Mouse (Mus musculus) E14TG2a.4 (cell line): ENCODE measurements around the gene H2afy2.

Source experiments
- H3K27me3 ChIP-seq: 2 replicates; pipeline ENCODE4 v1.6.1; 2014; ENCODE audit warnings: low read length, control low read depth; ENCODE audit not compliant: insufficient read depth
- H3K36me3 ChIP-seq: 2 replicates; pipeline ENCODE4 v1.6.1; 2014; ENCODE audit warnings: low read length, control low read depth; ENCODE audit not compliant: insufficient read depth
- H3K4me1 ChIP-seq: replicated peaks from 2 replicates; pipeline ENCODE4 v1.6.1; 2014; ENCODE audit warnings: low read depth, low read length, control low read depth
- H3K4me3 ChIP-seq: replicated peaks from 2 replicates; pipeline ENCODE4 v1.5.1; 2014; ENCODE audit warnings: mild to moderate bottlenecking, low read length
- H3K9me3 ChIP-seq: 2 replicates; pipeline ENCODE4 v1.6.1; 2014; ENCODE audit warnings: low read length, control low read depth
- CTCF ChIP-seq: conservative IDR thresholded peaks from 2 replicates; pipeline ENCODE4 v1.5.1; 2014; ENCODE audit warnings: low read length
- NANOG ChIP-seq: IDR thresholded peaks from 2 replicates; pipeline ENCODE4 v1.6.1; 2014; ENCODE audit warnings: borderline replicate concordance, low read length, mixed read lengths
- POU5F1 ChIP-seq: IDR thresholded peaks from 2 replicates; pipeline ENCODE4 v1.6.1; 2014; ENCODE audit warnings: low read length, borderline replicate concordance

The H2afy2 gene

DNA sequence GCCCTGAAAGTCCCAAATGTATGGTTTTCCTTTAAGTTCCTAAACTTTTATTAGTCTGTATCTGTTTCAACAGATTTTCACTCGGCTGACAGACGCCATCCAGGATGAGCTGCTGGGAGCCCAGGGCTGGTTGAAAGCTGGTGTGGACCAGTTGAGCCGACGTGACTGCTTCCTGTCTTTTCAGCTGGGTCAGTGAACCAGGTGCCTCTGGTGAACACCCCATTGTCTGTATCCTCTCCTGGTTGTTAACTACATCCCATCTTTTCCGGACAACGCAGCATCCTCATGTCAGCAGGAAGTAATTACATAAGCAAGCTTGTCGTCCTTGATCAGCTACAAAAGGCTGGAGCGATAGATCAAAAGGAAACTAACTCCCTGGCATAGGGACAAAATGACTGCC lies 9.1 kb upstream of the H2afy2 start:
- no peaks in the 10 kb centered on the region for H3K36me3 ChIP-seq
- H3K27me3 ChIP-seq, result no peaks in the 10 kb centered on the region
- H3K9me3 ChIP-seq, result peaks cover 10% of the 10 kb centered on the region
- TF ChIP-seq CTCF, result no peak
- no peak for TF ChIP-seq POU5F1
- TF ChIP-seq NANOG, result peak; percentile 31; the same call in 1 of the 2 replicates
- no peak overlapping the region for H3K4me3 ChIP-seq
- H3K4me1 ChIP-seq, result peaks cover 82% of the 10 kb centered on the region

DNA sequence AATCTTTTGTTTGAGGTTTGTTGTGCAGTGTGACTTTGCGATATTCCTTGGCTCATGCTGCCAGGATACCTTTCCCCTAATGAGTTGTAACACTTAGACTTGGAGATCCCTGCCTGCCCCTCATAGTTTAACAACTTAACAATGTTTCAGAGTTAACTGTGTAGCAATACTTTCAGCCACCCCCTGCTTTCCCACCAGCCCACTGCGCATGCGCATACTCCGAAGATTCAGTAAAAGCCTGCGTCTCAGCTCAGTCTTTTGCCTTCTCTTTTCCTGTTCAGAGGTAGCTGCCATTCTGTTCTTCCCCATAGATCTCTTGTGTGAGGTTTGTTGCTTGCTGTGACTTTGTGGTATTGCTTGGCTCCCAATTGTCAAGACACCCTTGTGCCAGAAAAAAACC lies 4.6 kb upstream of the H2afy2 start:
- peaks cover 93% of the 10 kb centered on the region for H3K4me1 ChIP-seq
- H3K4me3 ChIP-seq, result no peak overlapping the region
- peaks cover 10% of the 10 kb centered on the region for H3K9me3 ChIP-seq
- TF ChIP-seq NANOG, result no peak
- 0 out of 2 replicates have a peak, but pooled peaks have one; percentile 19 for TF ChIP-seq POU5F1
- peaks cover 28% of the 10 kb centered on the region for H3K27me3 ChIP-seq
- H3K36me3 ChIP-seq, result no peaks in the 10 kb centered on the region

DNA sequence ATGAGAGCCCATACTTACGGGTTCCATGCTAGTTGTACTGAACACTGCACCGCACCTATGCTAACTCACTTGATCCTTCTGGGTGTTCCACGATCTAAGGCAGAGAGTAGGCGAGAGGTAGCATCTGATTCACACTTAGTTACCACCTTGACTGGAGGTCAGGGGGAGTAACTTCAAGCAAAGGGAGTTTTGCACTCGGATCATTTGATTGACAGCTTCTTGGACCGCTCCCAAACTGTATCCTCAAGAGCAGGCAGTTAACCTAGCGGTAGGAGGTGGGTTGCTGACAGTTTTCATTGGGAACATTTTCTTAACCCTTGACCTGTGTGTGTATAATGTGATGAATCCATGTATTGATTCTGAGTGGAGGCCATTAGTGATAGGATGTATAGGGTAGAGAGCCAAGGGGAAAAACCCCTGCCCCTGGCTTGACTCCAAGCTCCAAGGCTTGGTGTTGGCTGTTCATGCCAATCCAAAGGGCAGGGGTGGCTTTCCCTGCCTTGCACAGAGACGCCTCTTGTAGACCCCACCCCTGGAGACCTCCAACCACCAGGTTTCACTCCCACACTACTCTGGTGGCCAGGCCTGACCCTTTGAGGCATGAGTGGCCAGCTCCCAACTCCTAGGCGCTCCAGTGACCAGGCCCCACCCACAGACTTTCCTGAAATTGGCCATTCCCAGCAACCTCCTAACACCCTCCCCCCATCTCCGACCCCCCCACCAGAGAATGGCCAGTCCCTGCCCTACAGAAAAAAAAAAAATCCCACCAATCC lies 3.8 kb upstream of the H2afy2 start:
- TF ChIP-seq POU5F1, result no peak
- TF ChIP-seq CTCF, result no peak
- no peak for TF ChIP-seq NANOG
- Histone ChIP-seq H3K4me1 (peaks cover 85% of the 10 kb centered on the region), H3K4me3 (no peak overlapping the region), H3K36me3 (no peaks in the 10 kb centered on the region), H3K27me3 (peaks cover 28% of the 10 kb centered on the region), H3K9me3 (peaks cover 10% of the 10 kb centered on the region)

DNA sequence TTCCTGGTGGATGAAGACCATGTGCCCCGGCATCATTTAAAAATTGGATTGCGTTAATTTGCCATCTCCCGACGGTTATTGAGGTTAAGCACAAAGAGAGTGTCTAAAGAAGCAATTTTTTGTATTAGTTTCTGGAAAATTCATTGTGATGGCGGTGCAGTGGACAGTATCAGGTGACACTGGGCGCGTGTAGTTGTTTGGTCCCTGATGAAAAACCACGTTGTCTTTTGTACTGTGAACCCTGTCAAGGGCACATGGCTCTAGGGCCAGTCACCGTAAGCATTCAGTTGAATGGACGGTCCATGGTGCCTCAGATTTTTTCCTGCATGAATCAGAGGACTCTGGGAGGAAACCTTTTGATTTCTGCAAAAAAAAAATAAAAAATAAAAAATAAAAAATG lies 467 bp upstream of the H2afy2 start:
- peak overlapping the region; percentile 93 for H3K4me3 ChIP-seq

DNA sequence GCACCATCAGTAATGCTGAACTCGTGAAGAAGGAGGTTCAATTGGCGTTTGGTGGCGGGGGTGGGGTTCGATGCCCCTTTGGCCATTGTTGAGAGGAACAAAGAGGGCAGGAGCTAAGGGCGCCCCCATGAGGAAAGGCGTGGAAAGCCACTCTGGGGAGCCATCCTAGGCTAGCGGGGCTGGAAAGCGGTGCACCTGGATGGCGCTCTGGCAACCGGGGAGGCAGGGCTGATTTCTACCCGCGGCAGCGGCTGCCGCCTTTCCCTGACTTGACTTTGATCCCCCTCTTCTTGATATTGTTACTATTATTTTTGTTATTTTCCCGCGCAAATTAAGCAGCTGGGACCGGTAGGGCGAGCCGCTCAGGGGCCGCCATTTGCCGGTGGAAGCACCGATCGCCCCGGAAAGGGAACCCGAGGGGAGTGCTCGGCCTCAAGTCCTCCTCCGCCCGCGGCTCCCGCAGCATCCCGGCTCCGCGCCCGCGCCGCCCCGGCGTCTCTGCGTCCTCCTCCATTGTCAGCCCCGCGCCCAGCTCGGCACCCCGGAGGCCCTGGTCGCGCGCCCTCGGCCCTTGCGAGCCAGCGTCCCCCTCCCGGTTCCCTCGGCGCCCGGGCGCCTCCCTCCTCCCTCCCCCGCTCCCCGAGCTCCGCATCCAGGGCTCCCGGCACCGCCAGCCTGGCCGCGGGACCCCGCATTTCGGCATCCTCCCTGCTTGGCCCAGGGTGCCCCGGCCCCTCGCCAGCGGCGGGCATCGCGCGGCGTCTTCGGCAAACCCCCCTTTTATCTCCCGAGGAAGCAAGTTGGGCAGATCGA lies 942 bp downstream of the H2afy2 start:
- Histone ChIP-seq H3K36me3 (no peaks in the 10 kb centered on the region), H3K4me3 (peak overlapping the region; percentile 93), H3K27me3 (peaks cover 55% of the 10 kb centered on the region), H3K9me3 (no peaks in the 10 kb centered on the region), H3K4me1 (peaks cover 57% of the 10 kb centered on the region)
- TF ChIP-seq POU5F1 (no peak), CTCF (peak; percentile 72), NANOG (no peak)

More for the DNA sequence above, 467 bp upstream of the H2afy2 start:
- Histone ChIP-seq H3K27me3 (peaks cover 51% of the 10 kb centered on the region), H3K9me3 (peaks cover 6% of the 10 kb centered on the region), H3K4me1 (peaks cover 72% of the 10 kb centered on the region), H3K36me3 (no peaks in the 10 kb centered on the region)
- TF ChIP-seq CTCF, result no peak
- TF ChIP-seq NANOG, result no peak

DNA sequence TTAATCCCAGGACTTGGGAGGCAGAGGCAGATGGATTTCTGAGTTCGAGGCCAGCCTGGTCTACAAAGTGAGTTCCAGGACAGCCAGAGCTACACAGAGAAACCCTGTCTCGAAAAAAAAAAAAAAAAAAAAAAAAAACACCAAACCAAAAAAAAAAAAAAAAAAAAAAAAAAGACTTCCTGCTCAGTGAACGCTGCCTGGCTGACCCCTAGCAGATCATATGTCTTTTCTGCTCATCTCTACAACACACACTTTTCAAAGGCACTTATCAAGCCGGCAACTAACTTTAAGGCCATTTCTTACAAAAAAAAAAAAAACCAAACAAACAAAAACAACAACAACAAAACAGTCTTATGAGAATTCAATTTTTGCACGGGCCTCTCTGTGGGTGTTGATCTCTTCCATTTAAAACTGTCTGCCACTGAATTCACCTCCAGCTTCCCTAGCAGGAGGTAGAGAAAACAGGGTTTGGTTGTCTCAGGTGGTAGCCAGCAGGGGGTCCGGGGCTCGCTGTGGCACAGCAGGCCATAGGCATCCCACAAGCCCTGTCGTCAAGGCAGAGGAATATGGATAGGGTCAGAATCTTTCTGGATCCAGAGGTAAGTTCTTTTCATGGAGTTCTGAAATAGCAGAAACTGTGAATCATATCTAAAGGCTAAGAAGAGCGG lies 2.4 kb downstream of the H2afy2 start:
- H3K36me3 ChIP-seq, result no peaks in the 10 kb centered on the region
- 0 out of 2 replicates have a peak overlapping the region, but pooled peaks have one; percentile 93 for H3K4me3 ChIP-seq
- peaks cover 54% of the 10 kb centered on the region for H3K27me3 ChIP-seq
- H3K4me1 ChIP-seq, result peaks cover 43% of the 10 kb centered on the region
- H3K9me3 ChIP-seq, result no peaks in the 10 kb centered on the region
- TF ChIP-seq NANOG, result peak; percentile 56; the same call in 1 of the 2 replicates
- no peak for TF ChIP-seq CTCF
- TF ChIP-seq POU5F1, result no peak

DNA sequence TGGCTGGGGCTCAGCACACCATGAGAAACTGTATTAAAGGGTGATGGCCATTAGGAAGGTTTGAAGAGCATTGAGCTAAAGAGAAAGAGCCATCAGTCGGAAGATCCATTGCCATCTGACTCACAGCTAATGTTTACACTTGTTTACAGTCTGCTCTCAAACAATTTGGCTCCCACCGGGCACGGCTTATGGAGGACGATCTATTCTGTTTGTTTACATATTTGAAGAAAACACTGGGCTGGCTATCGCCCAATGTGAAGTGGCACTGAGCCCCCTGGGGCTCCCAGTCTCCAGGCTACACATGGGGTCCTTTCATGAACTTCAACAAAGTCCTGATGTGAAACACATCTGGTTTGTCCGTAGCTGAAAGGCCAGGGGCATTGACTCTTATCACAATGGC lies 17.1 kb downstream of the H2afy2 start:
- H3K36me3 ChIP-seq, result no peaks in the 10 kb centered on the region; the same call in 1 of the 2 replicates
- no peak overlapping the region for H3K4me3 ChIP-seq
- H3K9me3 ChIP-seq, result no peaks in the 10 kb centered on the region
- H3K4me1 ChIP-seq, result peaks cover 14% of the 10 kb centered on the region; the same call in 1 of the 2 replicates
- TF ChIP-seq CTCF, result no peak
- no peak for TF ChIP-seq NANOG
- TF ChIP-seq POU5F1, result no peak
- H3K27me3 ChIP-seq, result no peaks in the 10 kb centered on the region

DNA sequence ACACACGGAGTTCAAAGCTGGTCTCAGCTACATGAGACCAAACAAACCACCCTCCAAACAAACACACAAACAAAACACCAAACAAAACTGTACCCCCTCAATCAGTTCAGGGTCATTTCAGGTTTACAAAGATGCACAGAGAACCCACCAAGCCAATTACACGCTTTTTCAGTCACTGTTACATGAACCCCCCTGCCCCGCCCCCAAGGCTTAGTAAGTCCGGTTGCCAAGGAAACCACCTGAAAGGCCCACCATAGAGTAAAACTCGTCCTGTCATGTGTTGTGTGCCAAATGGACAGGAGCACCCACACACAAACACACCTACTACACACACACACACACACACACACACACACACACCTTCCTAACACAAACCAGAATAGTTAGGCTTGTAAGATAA lies 18.4 kb downstream of the H2afy2 start:
- TF ChIP-seq CTCF (no peak), POU5F1 (no peak), NANOG (no peak)
- no peak overlapping the region for H3K4me3 ChIP-seq
- H3K36me3 ChIP-seq, result no peaks in the 10 kb centered on the region; the same call in 1 of the 2 replicates
- H3K9me3 ChIP-seq, result no peaks in the 10 kb centered on the region
- no peaks in the 10 kb centered on the region for H3K27me3 ChIP-seq
- peaks cover 11% of the 10 kb centered on the region; the same call in 1 of the 2 replicates for H3K4me1 ChIP-seq
